Mouse (Mus musculus) liver, postnatal 0 days (tissue): ENCODE results near the gene Mlx. TPM values are rescaled to one million over a fixed set of nuclear protein-coding genes. Genes with fewer than 3 reads are reported as not detected.
A peak's percentile ranks its signal among the peaks of the same experiment; 100 is the strongest.

Source experiments
- ATAC-seq: fragments of 200-750 bp; cut with Nextera tagmentation; 2 replicates; pipeline ENCODE4 v1.8.0; 2017; ENCODE audit warnings: mild to moderate bottlenecking, moderate library complexity
- DNase-seq: peaks from one replicate; pipeline ENCODE4 v3.0.0-alpha.2; 2016
- H3K27ac ChIP-seq: fragments of 300-500 bp; sonication (generic); 2 replicates; pipeline ENCODE4 v1.5.1; 2014; ENCODE audit warnings: antibody characterized with exemption, moderate library complexity, mild to moderate bottlenecking, low read depth
- H3K27me3 ChIP-seq: fragments of 300-500 bp; sonication (generic); 2 replicates; pipeline ENCODE4 v1.6.1; 2014; ENCODE audit warnings: low read length, control low read depth, mixed read lengths; ENCODE audit not compliant: insufficient read depth
- H3K36me3 ChIP-seq: fragments of 300-500 bp; sonication (generic); replicated peaks from 2 replicates; pipeline ENCODE4 v1.6.1; 2014; ENCODE audit warnings: mild to moderate bottlenecking, control low read depth, low read length, moderate library complexity, mixed read lengths; ENCODE audit not compliant: insufficient read depth
- H3K4me1 ChIP-seq: fragments of 300-500 bp; sonication (generic); 2 replicates; pipeline ENCODE4 v1.6.1; 2014; ENCODE audit warnings: antibody characterized with exemption, mild to moderate bottlenecking, control low read depth; ENCODE audit not compliant: insufficient read depth
- H3K4me2 ChIP-seq: fragments of 300-500 bp; sonication (generic); 2 replicates; pipeline ENCODE4 v1.6.1; 2014; ENCODE audit warnings: low read depth, mild to moderate bottlenecking, low read length, moderate library complexity, mixed read lengths
- H3K4me3 ChIP-seq: fragments of 300-500 bp; sonication (generic); 2 replicates; pipeline ENCODE4 v1.5.1; 2014; ENCODE audit warnings: low read depth, low read length
- H3K9ac ChIP-seq: fragments of 300-500 bp; sonication (generic); replicated peaks from 2 replicates; pipeline ENCODE4 v1.6.1; 2014; ENCODE audit warnings: mild to moderate bottlenecking, moderate library complexity
- H3K9me3 ChIP-seq: fragments of 300-500 bp; sonication (generic); 2 replicates; pipeline ENCODE4 v1.6.1; 2016; ENCODE audit warnings: mild to moderate bottlenecking, control low read depth, low read length, mixed read lengths
- CTCF ChIP-seq: sonication (generic); IDR thresholded peaks from 2 replicates; pipeline ENCODE4 v1.5.1; 2016; ENCODE audit warnings: antibody characterized with exemption, low read depth
- EP300 ChIP-seq: IDR thresholded peaks from 2 replicates; pipeline ENCODE4 v1.6.1; 2016; ENCODE audit warnings: antibody characterized with exemption, low read depth, mild to moderate bottlenecking
- WGBS: fragments of 180-500 bp; shearing (Covaris S2); extraction: QIAGEN DNeasy Blood & Tissue Kit; methylation state at CpG from one replicate; pipeline ENCODE4 v1.1.7; 2014; ENCODE audit not compliant: insufficient replicate concordance; 5-methylcytosine and 5-hydroxymethylcytosine counted together
- polyA plus RNA-seq: library from polyadenylated mRNA; unstranded; fragments of >200 nt; fragmentation: Nextera tagmentation; extraction: Ambion mirVana; gene quantifications from 2 replicates; pipeline ENCODE4 v1.2.1, GENCODE M21; 2015

Mlx gene
- polyA plus RNA-seq, 1 experiment from 2014 or later: 24.1 TPM

DNA sequence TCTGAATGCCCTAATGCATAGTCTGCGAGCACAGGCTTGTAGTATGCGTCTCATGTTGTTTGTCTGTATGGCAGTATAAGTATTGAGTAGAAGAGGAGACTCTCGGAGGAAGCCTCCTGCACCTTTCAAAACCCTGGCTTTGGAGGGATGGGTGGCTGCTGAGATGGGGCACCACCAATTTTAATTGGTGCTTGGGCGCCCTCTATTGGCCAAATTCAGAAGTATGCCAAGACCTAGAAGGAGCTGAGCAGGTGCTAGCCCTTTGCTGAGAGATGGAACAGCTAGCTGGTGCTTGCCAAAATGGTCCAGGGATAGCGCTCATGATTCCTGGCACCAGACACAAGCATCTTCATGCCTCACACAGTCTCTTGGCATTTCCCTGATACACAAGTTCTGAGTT is 29.2 kb upstream of the Mlx start:
- TF ChIP-seq EP300: no peak
- TF ChIP-seq CTCF: peak; percentile 92
- WGBS: 24% methylated on average over 5 of the region's 5 CpGs
- no peak overlapping the region for H3K27ac ChIP-seq

DNA sequence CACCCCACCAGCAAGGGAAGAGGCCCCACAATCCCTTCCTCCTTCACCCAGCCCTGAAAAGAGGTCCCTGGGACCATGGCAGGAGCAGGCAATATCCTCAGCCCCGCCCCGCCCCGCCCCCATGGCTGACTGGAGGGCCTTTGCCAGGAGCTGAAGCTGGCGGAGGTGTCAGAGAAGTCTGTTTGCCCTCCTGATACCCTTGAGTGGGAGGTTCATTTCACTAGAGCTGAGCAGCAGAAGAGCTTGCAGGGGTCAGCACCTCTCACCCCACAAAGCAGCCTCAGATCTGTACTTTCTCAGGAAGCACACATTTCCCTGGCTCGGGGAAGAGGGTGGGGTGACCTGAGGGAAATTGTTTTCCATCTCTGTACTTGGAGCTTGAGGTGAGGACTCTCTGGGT is 28.4 kb upstream of the Mlx start:
- Histone ChIP-seq H3K27me3 (no peaks in the 10 kb centered on the region), H3K4me2 (no peak overlapping the region), H3K9me3 (peaks cover 3% of the 10 kb centered on the region), H3K4me1 (peaks cover 22% of the 10 kb centered on the region), H3K4me3 (no peak overlapping the region), H3K27ac (no peak overlapping the region), H3K9ac (no peak overlapping the region), H3K36me3 (peaks cover 46% of the 10 kb centered on the region)
- WGBS: 65% methylated on average over 5 of the region's 5 CpGs
- no peak for DNase-seq
- no peak for ATAC-seq
- TF ChIP-seq CTCF (no peak), EP300 (no peak)

More for the DNA sequence above, 29.2 kb upstream of the Mlx start:
- Histone ChIP-seq H3K27me3 (no peaks in the 10 kb centered on the region), H3K4me3 (no peak overlapping the region), H3K36me3 (peaks cover 44% of the 10 kb centered on the region), H3K9me3 (peaks cover 5% of the 10 kb centered on the region), H3K4me1 (peaks cover 13% of the 10 kb centered on the region), H3K4me2 (no peak overlapping the region), H3K9ac (no peak overlapping the region)
- ATAC-seq (peak; percentile 56), DNase-seq (peak; percentile 87)

DNA sequence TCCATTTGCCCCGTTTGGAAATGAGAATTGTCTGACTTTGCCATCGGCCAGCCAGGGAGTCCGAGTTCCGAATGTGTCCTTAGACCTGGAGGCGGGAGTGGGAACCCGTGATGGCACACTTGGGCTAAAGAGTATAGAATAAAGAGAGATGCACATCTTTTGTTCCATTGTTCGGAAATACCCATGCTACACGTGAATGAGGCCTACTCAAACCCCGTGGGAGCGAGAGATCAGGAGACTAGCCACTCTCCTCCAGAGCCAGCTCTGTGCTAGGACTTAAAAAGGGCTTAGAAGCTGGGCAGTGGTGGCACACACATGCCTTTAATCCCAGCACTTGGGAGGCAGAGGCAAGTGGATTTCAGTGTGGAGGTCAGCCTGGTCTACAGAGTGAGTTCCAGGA is 27.6 kb upstream of the Mlx start:
- H3K27me3 ChIP-seq: no peaks in the 10 kb centered on the region
- TF ChIP-seq CTCF (no peak), EP300 (no peak)
- 89% methylated on average over 10 of the region's 10 CpGs for WGBS
- H3K27ac ChIP-seq: 0 out of 2 replicates have a peak overlapping the region, but pooled peaks have one; percentile 35
- peaks cover 46% of the 10 kb centered on the region for H3K36me3 ChIP-seq
- no peak overlapping the region for H3K4me2 ChIP-seq
- peaks cover 29% of the 10 kb centered on the region for H3K4me1 ChIP-seq
- ATAC-seq (no peak), DNase-seq (no peak)
- no peaks in the 10 kb centered on the region for H3K9me3 ChIP-seq
- H3K4me3 ChIP-seq: no peak overlapping the region
- no peak overlapping the region for H3K9ac ChIP-seq

DNA sequence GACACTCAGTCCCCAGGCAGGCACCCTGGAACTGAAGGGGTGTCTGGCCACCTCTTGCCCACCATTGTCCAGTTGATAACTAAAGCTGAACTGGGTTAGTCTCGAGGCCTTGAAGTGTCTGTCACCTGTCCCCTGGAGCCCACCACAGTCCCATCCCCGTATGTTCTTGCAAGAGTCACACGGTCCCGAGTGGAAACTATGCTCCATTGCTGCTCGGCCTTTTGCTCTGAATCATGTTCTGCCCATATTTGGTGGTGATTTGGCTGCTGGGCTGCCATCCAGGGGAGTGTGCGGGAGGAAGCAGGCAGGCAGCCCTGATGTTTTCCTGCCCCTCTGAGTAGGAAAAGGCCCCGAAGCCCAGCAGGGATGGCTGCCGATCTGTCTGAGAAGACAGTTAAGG is 27.0 kb upstream of the Mlx start:
- TF ChIP-seq CTCF (no peak), EP300 (no peak)
- H3K4me3 ChIP-seq: no peak overlapping the region
- ATAC-seq (no peak), DNase-seq (no peak)
- peaks cover 46% of the 10 kb centered on the region for H3K36me3 ChIP-seq
- H3K9ac ChIP-seq: no peak overlapping the region
- no peak overlapping the region for H3K4me2 ChIP-seq
- H3K9me3 ChIP-seq: no peaks in the 10 kb centered on the region
- peak overlapping the region; percentile 35; the same call in 1 of the 2 replicates for H3K27ac ChIP-seq
- WGBS: 66% methylated on average over 8 of the region's 8 CpGs
- peaks cover 36% of the 10 kb centered on the region for H3K4me1 ChIP-seq
- no peaks in the 10 kb centered on the region for H3K27me3 ChIP-seq

- H3K36me3 ChIP-seq: peaks cover 40% of the 10 kb centered on the region
- 86% methylated on average over 5 of the region's 5 CpGs for WGBS
- H3K4me3 ChIP-seq: no peak overlapping the region
- no peaks in the 10 kb centered on the region for H3K9me3 ChIP-seq
- DNase-seq (no peak), ATAC-seq (no peak)
- no peaks in the 10 kb centered on the region for H3K27me3 ChIP-seq
- H3K4me1 ChIP-seq: peaks cover 44% of the 10 kb centered on the region
- no peak overlapping the region for H3K27ac ChIP-seq
- TF ChIP-seq EP300 (no peak), CTCF (no peak)
- H3K4me2 ChIP-seq: no peak overlapping the region
- H3K9ac ChIP-seq: no peak overlapping the region
These were observed 26.0 kb upstream of the Mlx start for GRCm38 (mm10) chr11:101061049-101061448.

DNA sequence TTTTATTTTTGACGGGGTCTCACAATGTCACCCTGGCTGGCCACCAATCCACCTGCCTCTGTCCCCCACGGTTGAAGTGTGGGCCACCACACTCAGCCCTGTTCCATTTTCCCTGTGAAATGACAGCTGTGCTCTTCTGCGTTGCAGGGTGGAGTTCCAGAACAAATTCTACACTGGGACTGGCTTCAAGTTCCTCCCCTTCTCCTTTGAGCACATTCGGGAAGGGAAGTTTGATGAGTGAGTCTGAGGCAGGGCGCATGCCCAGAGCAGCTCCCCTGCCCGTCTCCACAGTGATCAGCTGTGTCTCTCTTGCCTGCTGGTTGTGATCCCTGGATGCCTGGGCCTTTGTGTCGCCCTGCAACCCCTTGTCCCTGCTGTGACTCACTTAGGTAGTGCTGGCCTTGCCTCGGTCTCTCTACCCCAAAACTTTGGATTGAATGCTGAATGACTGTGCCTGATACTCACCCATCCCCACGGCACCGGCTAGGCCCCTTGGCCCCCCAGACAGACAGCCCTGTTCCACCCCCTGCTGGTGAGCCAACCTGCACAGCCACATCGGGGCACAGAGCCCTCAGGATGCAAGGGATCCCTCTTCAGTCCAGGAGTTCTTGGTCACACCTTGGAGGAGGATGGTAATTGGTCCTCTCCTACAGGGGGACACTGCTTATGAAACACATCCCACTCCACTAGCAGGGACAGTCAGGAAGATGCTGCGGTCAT is 24.8 kb upstream of the Mlx start:
- H3K27ac ChIP-seq: peak overlapping the region; percentile 98
- peak overlapping the region; percentile 58; the same call in 1 of the 2 replicates for H3K9ac ChIP-seq
- WGBS: 72% methylated on average over 12 of the region's 12 CpGs
- H3K4me3 ChIP-seq: no peak overlapping the region
- TF ChIP-seq CTCF: peak; percentile 27; the same call in 1 of the 2 replicates
- TF ChIP-seq EP300: no peak
- H3K4me1 ChIP-seq: peaks cover 50% of the 10 kb centered on the region
- no peaks in the 10 kb centered on the region for H3K9me3 ChIP-seq
- DNase-seq: no peak
- no peak overlapping the region for H3K4me2 ChIP-seq
- ATAC-seq: no peak
- peaks cover 27% of the 10 kb centered on the region for H3K36me3 ChIP-seq
- H3K27me3 ChIP-seq: no peaks in the 10 kb centered on the region
